In the genomic region with DNA sequence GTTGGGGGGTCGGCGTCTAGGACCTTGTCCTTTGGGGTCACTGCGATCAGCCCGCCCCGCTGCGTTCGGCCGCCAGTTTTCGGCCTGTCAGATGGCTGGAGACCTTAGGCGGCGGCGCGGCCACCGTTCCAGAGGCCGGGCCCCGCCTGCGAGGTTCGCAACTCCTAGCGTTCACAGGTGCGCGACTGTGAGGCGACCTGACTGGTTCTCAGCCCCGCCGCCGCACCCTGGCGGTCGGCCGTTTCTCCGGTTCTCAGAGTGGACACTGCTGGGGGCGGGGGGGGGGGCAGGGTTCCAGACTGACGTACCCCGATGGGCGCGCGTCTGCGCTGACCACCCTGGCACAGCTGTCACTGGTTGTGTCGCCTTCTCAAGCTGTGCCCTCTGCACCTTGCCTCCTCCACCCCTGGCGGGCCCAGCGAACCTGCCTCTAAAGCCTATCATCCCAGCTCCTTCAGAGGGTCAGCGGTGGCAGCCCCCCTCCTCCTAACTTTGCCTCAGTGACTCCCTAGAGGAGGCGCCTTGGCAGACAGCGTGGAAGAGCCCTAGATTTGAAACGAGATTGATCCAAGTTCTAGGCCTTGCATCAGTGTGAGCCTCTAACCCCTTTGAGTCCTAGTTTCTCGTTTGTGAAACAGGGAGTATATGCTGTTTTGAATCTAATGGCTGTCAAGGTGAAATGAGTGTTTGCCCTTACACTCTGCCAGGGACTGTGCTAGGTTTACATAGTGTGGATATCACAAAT, we compare ENCODE assay signal across 8 mouse cellular contexts. TPM values are rescaled to one million over a fixed set of nuclear protein-coding genes. Genes with fewer than 3 reads are reported as not detected.
A peak's percentile ranks its signal among the peaks of the same experiment; 100 is the strongest.
DNase-seq lines count a peak whose midpoint lies in the region; ATAC-seq lines count a peak whose summit lies in the region.

No protein-coding gene starts in this region.

- peak overlapping the region; percentile 99 for H3K27ac ChIP-seq in hindbrain, embryonic 15.5 days (replicated peaks)
- peak overlapping the region; percentile 99 for H3K27ac ChIP-seq in midbrain, embryonic 16.5 days (ENCODE audit: low read length)

- H3K27me3 ChIP-seq in megakaryocyte, embryonic 14.5 days (replicated peaks): no peaks in the 10 kb centered on the region
- no peaks in the 10 kb centered on the region for H3K27me3 ChIP-seq in hindbrain, embryonic 15.5 days
- no peaks in the 10 kb centered on the region for H3K27me3 ChIP-seq in midbrain, embryonic 16.5 days (ENCODE audit: control insufficient read depth, insufficient read depth, low read depth, low read length)

- peak overlapping the region; percentile 97 for H3K4me3 ChIP-seq in megakaryocyte, embryonic 14.5 days (replicated peaks)
- peak overlapping the region; percentile 99 for H3K4me3 ChIP-seq in hindbrain, embryonic 15.5 days
- peak overlapping the region; percentile 92 for H3K4me3 ChIP-seq in midbrain, embryonic 16.5 days (ENCODE audit: low read depth, low read length)

- DNase-seq in cerebellum, postnatal 25 days: no peak
- no peak for DNase-seq in right cerebral cortex, postnatal 14 days
- no peak for DNase-seq in embryo, embryonic 9.5 days (ENCODE audit: extremely low spot score)

- WGBS in hindbrain, embryonic 15.5 days: 2% methylated on average over 38 of the region's 44 CpGs
- WGBS in midbrain, embryonic 16.5 days: 2% methylated on average over 38 of the region's 44 CpGs

- H3K4me1 ChIP-seq in megakaryocyte, embryonic 14.5 days: peaks cover 63% of the 10 kb centered on the region
- H3K4me1 ChIP-seq in hindbrain, embryonic 15.5 days (replicated peaks): peaks cover 27% of the 10 kb centered on the region
- H3K4me1 ChIP-seq in midbrain, embryonic 16.5 days (ENCODE audit: control insufficient read depth, insufficient read depth, low read length): peaks cover 20% of the 10 kb centered on the region

- H3K9me3 ChIP-seq in megakaryocyte, embryonic 14.5 days: no peaks in the 10 kb centered on the region
- H3K9me3 ChIP-seq in hindbrain, embryonic 15.5 days: no peaks in the 10 kb centered on the region
- H3K9me3 ChIP-seq in midbrain, embryonic 16.5 days (replicated peaks; ENCODE audit: control insufficient read depth, low read length, poor library complexity, severe bottlenecking): no peaks in the 10 kb centered on the region

- peak overlapping the region; percentile 78 for H3K9ac ChIP-seq in hindbrain, embryonic 15.5 days
- H3K9ac ChIP-seq in midbrain, embryonic 16.5 days (ENCODE audit: low read depth, low read length): peak overlapping the region; percentile 81

- peak overlapping the region; percentile 98 for H3K4me2 ChIP-seq in hindbrain, embryonic 15.5 days
- H3K4me2 ChIP-seq in midbrain, embryonic 16.5 days (ENCODE audit: low read length): peak overlapping the region; percentile 94

- H3K36me3 ChIP-seq in megakaryocyte, embryonic 14.5 days (replicated peaks; ENCODE audit: low read length): peaks cover 46% of the 10 kb centered on the region
- H3K36me3 ChIP-seq in hindbrain, embryonic 15.5 days: peaks cover 41% of the 10 kb centered on the region
- peaks cover 34% of the 10 kb centered on the region for H3K36me3 ChIP-seq in midbrain, embryonic 16.5 days (ENCODE audit: control insufficient read depth, insufficient read depth, low read length)

- peak; percentile 4; the same call in 1 of the 2 replicates for ATAC-seq in cerebellum, adult (ENCODE audit: insufficient number of reproducible peaks, low FRiP score, low TSS enrichment)
- no peak for ATAC-seq in megakaryocyte, adult 5-6 weeks (ENCODE audit: poor library complexity, severe bottlenecking)
- peak; percentile 4; the same call in 1 of the 2 replicates for ATAC-seq in hindbrain, embryonic 15.5 days (ENCODE audit: low FRiP score, low read depth)
- ATAC-seq in midbrain, embryonic 16.5 days: peak; percentile 23

RNA-seq across cellular contexts. Expression of a gene that starts 0.9 kb away (rescaled TPM):
- 129 and 202 TPM in 2 replicates for polyA plus RNA-seq in megakaryocyte, embryonic 14.5 days (2012; ENCODE audit: insufficient read depth, low replicate concordance)
- 16.8 and 17.8 TPM in 2 replicates for total RNA-seq in megakaryocyte, adult 5-6 weeks (2015)
- total RNA-seq in megakaryocyte, adult 5-6 weeks (2017): 6.3 and 7.2 TPM in 2 replicates
- 32.9 and 39.8 TPM in 2 replicates for polyA plus RNA-seq in hindbrain, embryonic 15.5 days (2015; fragmentation: Nextera tagmentation; extraction: Ambion mirVana)
- polyA plus RNA-seq in midbrain, embryonic 16.5 days (2015; fragmentation: Nextera tagmentation; extraction: Ambion mirVana): 31.5 and 34.5 TPM in 2 replicates

RNA-seq across cellular contexts. Expression of a gene that starts 10.3 kb away (rescaled TPM):
- polyA plus RNA-seq in megakaryocyte, embryonic 14.5 days (2012; ENCODE audit: insufficient read depth, low replicate concordance): 19.0 and 54.3 TPM in 2 replicates
- total RNA-seq in megakaryocyte, adult 5-6 weeks (2015): 28.7 and 35.8 TPM in 2 replicates
- total RNA-seq in megakaryocyte, adult 5-6 weeks (2017): 31.0 and 33.0 TPM in 2 replicates
- 62.3 and 64.4 TPM in 2 replicates for polyA plus RNA-seq in hindbrain, embryonic 15.5 days (2015; fragmentation: Nextera tagmentation; extraction: Ambion mirVana)
- 58.5 and 59.7 TPM in 2 replicates for polyA plus RNA-seq in midbrain, embryonic 16.5 days (2015; fragmentation: Nextera tagmentation; extraction: Ambion mirVana)

RNA-seq across cellular contexts. Expression of a gene that starts 10.3 kb away (rescaled TPM):
- 3,425 and 5,919 TPM in 2 replicates for polyA plus RNA-seq in megakaryocyte, embryonic 14.5 days (2012; ENCODE audit: insufficient read depth, low replicate concordance)
- 2,056 and 2,077 TPM in 2 replicates for total RNA-seq in megakaryocyte, adult 5-6 weeks (2015)
- total RNA-seq in megakaryocyte, adult 5-6 weeks (2017): 1,670 and 1,985 TPM in 2 replicates
- polyA plus RNA-seq in hindbrain, embryonic 15.5 days (2015; fragmentation: Nextera tagmentation; extraction: Ambion mirVana): 503 and 507 TPM in 2 replicates
- 459 and 498 TPM in 2 replicates for polyA plus RNA-seq in midbrain, embryonic 16.5 days (2015; fragmentation: Nextera tagmentation; extraction: Ambion mirVana)

RNA-seq across cellular contexts. Expression of a gene that starts 13.7 kb away (rescaled TPM):
- polyA plus RNA-seq in megakaryocyte, embryonic 14.5 days (2012; ENCODE audit: insufficient read depth, low replicate concordance): 39.7 and 64.8 TPM in 2 replicates
- total RNA-seq in megakaryocyte, adult 5-6 weeks (2015): 8.9 and 10.0 TPM in 2 replicates
- total RNA-seq in megakaryocyte, adult 5-6 weeks (2017): 10.4 and 11.3 TPM in 2 replicates
- polyA plus RNA-seq in hindbrain, embryonic 15.5 days (2015; fragmentation: Nextera tagmentation; extraction: Ambion mirVana): 33.0 and 34.8 TPM in 2 replicates
- polyA plus RNA-seq in midbrain, embryonic 16.5 days (2015; fragmentation: Nextera tagmentation; extraction: Ambion mirVana): 28.2 and 30.2 TPM in 2 replicates

RNA-seq across cellular contexts. Expression of a gene that starts 20.8 kb away (rescaled TPM):
- polyA plus RNA-seq in megakaryocyte, embryonic 14.5 days (2012; ENCODE audit: insufficient read depth, low replicate concordance): 26.1 and 59.5 TPM in 2 replicates
- 4.7 and 8.6 TPM in 2 replicates for total RNA-seq in megakaryocyte, adult 5-6 weeks (2015)
- 4.5 and 4.7 TPM in 2 replicates for total RNA-seq in megakaryocyte, adult 5-6 weeks (2017)
- 58.6 and 60.1 TPM in 2 replicates for polyA plus RNA-seq in hindbrain, embryonic 15.5 days (2015; fragmentation: Nextera tagmentation; extraction: Ambion mirVana)
- polyA plus RNA-seq in midbrain, embryonic 16.5 days (2015; fragmentation: Nextera tagmentation; extraction: Ambion mirVana): 55.1 and 59.0 TPM in 2 replicates
